Mouse (Mus musculus) heart, postnatal 0 days (tissue): ENCODE data around the gene Kazn. TPM values are rescaled to one million over a fixed set of nuclear protein-coding genes. Genes with fewer than 3 reads are reported as not detected.

Experiments
- ATAC-seq: fragments of 200-750 bp; cut with Nextera tagmentation; 2 replicates; pipeline ENCODE4 v1.8.0; 2017; ENCODE audit warnings: low read depth, moderate number of reproducible peaks, moderate library complexity; ENCODE audit not compliant: insufficient read depth
- DNase-seq: peaks from one replicate; pipeline ENCODE4 v3.0.0-alpha.2; 2016; ENCODE audit warnings: low spot score
- H3K27ac ChIP-seq: fragments of 300-500 bp; sonication (generic); 2 replicates; pipeline ENCODE4 v1.5.1; 2014; ENCODE audit warnings: low read depth, mild to moderate bottlenecking
- H3K27me3 ChIP-seq: fragments of 300-500 bp; sonication (generic); 2 replicates; pipeline ENCODE4 v1.6.1; 2014; ENCODE audit warnings: low read length, mixed read lengths; ENCODE audit not compliant: control insufficient read depth, insufficient read depth
- H3K36me3 ChIP-seq: fragments of 300-500 bp; sonication (generic); replicated peaks from 2 replicates; pipeline ENCODE4 v1.6.1; 2014; ENCODE audit warnings: low read length, mixed read lengths; ENCODE audit not compliant: control insufficient read depth, insufficient read depth
- H3K4me1 ChIP-seq: fragments of 300-500 bp; sonication (generic); 2 replicates; pipeline ENCODE4 v1.6.1; 2014; ENCODE audit warnings: antibody characterized with exemption; ENCODE audit not compliant: control insufficient read depth, insufficient read depth
- H3K4me2 ChIP-seq: fragments of 300-500 bp; sonication (generic); 2 replicates; pipeline ENCODE4 v1.6.1; 2014; ENCODE audit warnings: low read depth, mild to moderate bottlenecking, low read length, moderate library complexity
- H3K4me3 ChIP-seq: fragments of 300-500 bp; sonication (generic); 2 replicates; pipeline ENCODE4 v1.5.1; 2014; ENCODE audit warnings: low read depth, low read length
- H3K9ac ChIP-seq: fragments of 300-500 bp; sonication (generic); replicated peaks from 2 replicates; pipeline ENCODE4 v1.6.1; 2014; ENCODE audit warnings: low read depth, low read length, mixed read lengths
- H3K9me3 ChIP-seq: fragments of 300-500 bp; sonication (generic); replicated peaks from 2 replicates; pipeline ENCODE4 v1.6.1; 2016; ENCODE audit warnings: low read length; ENCODE audit not compliant: control insufficient read depth
- CTCF ChIP-seq: IDR thresholded peaks from 2 replicates; pipeline ENCODE4 v1.5.1; 2016; ENCODE audit warnings: antibody characterized with exemption, control low read depth, low read depth
- EP300 ChIP-seq: IDR thresholded peaks from 2 replicates; pipeline ENCODE4 v1.6.1; 2016; ENCODE audit warnings: antibody characterized with exemption, low read depth
- WGBS: fragments of 180-500 bp; shearing (Covaris S2); extraction: QIAGEN DNeasy Blood & Tissue Kit; methylation state at CpG from one replicate; pipeline ENCODE4 v1.1.7; 2014; 5-methylcytosine and 5-hydroxymethylcytosine counted together
- polyA plus RNA-seq: library from polyadenylated mRNA; unstranded; fragments of >200 nt; fragmentation: Nextera tagmentation; extraction: Ambion mirVana; gene quantifications from 2 replicates; pipeline ENCODE4 v1.2.1, GENCODE M21; 2015
- total RNA-seq: library from RNA; depleted of rRNA; stranded (reverse); fragments of >200 nt; gene quantifications from 2 replicates; pipeline ENCODE4 v1.2.3, GENCODE M21; 2014; ENCODE audit warnings: low replicate concordance

Gene Kazn
- total and polyA plus RNA-seq, 2 experiments from 2014 or later, result 2.5 to 19.9 TPM

DNA sequence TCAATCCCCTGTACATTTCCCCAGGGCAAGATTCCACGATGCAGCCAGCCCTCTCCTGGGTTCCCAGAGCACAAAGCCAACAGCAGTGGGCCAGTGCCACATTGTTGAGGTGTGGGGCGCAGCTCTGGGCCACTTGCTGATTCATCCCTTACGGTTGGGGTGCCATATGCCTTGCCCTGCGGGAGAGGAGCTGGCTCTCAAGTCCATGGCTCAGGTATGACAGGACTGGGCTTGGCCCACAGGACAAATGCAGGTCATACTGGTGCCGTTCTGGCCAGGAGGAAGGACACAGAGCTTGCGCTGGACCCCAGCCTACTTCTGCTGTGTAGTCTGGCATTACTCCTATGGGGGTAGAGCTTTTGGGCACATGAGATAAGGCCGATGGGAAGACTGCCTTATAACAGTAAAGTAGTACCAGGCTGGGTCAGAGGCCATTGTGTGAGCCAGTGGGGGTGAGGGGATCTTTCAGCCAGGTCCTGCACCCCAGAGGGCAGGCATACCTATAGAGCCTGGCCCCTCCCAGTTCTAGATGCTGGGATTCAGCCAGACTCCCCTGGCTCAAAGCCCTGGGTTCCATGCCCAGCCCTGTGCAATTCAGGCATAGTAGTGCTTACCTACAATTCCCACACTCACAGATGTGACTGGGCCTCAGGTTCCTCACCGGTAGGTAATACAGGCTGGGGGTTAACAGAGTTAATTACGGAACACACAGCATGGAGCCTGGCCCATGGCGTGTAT, 102.3 kb downstream of the Kazn start:
- TF ChIP-seq EP300, result no peak
- no peak for TF ChIP-seq CTCF
- ATAC-seq, result no peak
- no peaks in the 10 kb centered on the region for H3K36me3 ChIP-seq
- no peaks in the 10 kb centered on the region for H3K9me3 ChIP-seq
- H3K27me3 ChIP-seq, result no peaks in the 10 kb centered on the region
- no peak overlapping the region for H3K4me2 ChIP-seq
- DNase-seq, result no peak
- 86% methylated on average over 10 of the region's 10 CpGs for WGBS
- H3K4me3 ChIP-seq, result no peak overlapping the region
- no peak overlapping the region for H3K27ac ChIP-seq
- no peak overlapping the region for H3K9ac ChIP-seq
- H3K4me1 ChIP-seq, result peaks cover 6% of the 10 kb centered on the region

DNA sequence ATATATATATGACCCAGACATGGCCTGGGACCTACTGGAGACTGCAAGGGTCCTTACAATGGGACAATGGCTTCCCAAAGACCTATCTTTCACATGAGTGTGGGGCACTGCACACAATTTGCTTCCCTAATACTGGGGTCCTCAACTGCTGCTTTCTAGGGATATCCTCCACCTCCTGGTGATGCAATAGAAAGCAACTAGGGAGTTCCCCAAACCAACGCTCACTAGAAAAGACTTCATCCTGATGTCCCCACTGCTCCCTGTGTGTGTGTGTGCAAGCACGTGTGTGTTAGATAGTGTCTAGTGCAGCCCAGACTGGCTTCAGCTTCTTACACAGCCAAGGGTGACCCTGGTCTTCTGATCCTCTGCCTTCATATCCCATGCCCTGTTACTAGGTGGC, 103.7 kb downstream of the Kazn start:
- H3K4me1 ChIP-seq, result peaks cover 6% of the 10 kb centered on the region
- no peak overlapping the region for H3K4me3 ChIP-seq
- no peaks in the 10 kb centered on the region for H3K9me3 ChIP-seq
- ATAC-seq, result no peak
- TF ChIP-seq CTCF (no peak), EP300 (no peak)
- no peak overlapping the region for H3K4me2 ChIP-seq
- no peaks in the 10 kb centered on the region for H3K27me3 ChIP-seq
- H3K9ac ChIP-seq, result no peak overlapping the region
- WGBS, result 82% methylated on average over 2 of the region's 2 CpGs
- no peaks in the 10 kb centered on the region for H3K36me3 ChIP-seq
- H3K27ac ChIP-seq, result no peak overlapping the region
- no peak for DNase-seq

- WGBS, result 48% methylated on average over 5 of the region's 5 CpGs
- peaks cover 22% of the 10 kb centered on the region for H3K4me1 ChIP-seq
- no peaks in the 10 kb centered on the region for H3K36me3 ChIP-seq
- H3K9ac ChIP-seq, result no peak overlapping the region
- no peak overlapping the region for H3K4me2 ChIP-seq
- no peaks in the 10 kb centered on the region for H3K27me3 ChIP-seq
- ATAC-seq (no peak), DNase-seq (no peak)
- no peak for TF ChIP-seq EP300
- no peak for TF ChIP-seq CTCF
- no peaks in the 10 kb centered on the region for H3K9me3 ChIP-seq
- no peak overlapping the region for H3K27ac ChIP-seq
- no peak overlapping the region for H3K4me3 ChIP-seq
Observed at GRCm38 (mm10) chr4:142130162-142130561, 109.0 kb downstream of the Kazn start.

GRCm38 (mm10) chr4:142127275-142127788, 111.9 kb downstream of the Kazn start:
- Histone ChIP-seq H3K4me1 (peaks cover 22% of the 10 kb centered on the region), H3K4me2 (no peak overlapping the region; the same call in 1 of the 2 replicates), H3K27me3 (no peaks in the 10 kb centered on the region), H3K9me3 (no peaks in the 10 kb centered on the region), H3K27ac (peak overlapping the region; percentile 98), H3K36me3 (no peaks in the 10 kb centered on the region), H3K9ac (no peak overlapping the region; the same call in 1 of the 2 replicates), H3K4me3 (no peak overlapping the region)
- DNase-seq, result no peak
- peak; percentile 15 for ATAC-seq
- WGBS, result 45% methylated on average over 6 of the region's 6 CpGs
- TF ChIP-seq EP300 (no peak; the same call in 1 of the 2 replicates), CTCF (no peak)

- TF ChIP-seq EP300, result peak; percentile 95
- TF ChIP-seq CTCF, result no peak
- Histone ChIP-seq H3K9ac (peak overlapping the region; percentile 37; the same call in 1 of the 2 replicates), H3K27me3 (no peaks in the 10 kb centered on the region), H3K36me3 (no peaks in the 10 kb centered on the region), H3K4me2 (no peak overlapping the region; the same call in 1 of the 2 replicates), H3K4me1 (peaks cover 23% of the 10 kb centered on the region), H3K9me3 (no peaks in the 10 kb centered on the region), H3K4me3 (no peak overlapping the region), H3K27ac (peak overlapping the region; percentile 98)
- 28% methylated on average over 10 of the region's 10 CpGs for WGBS
- DNase-seq (peak; percentile 96), ATAC-seq (peak; percentile 95)
Observed at GRCm38 (mm10) chr4:142126641-142127274, 112.4 kb downstream of the Kazn start.
